Mouse (Mus musculus) liver, adult 2 months (tissue): ENCODE data around the gene Apela.

Experiments
- CTCF ChIP-seq: fragments of 200-500 bp; IDR thresholded peaks from 2 replicates; pipeline ENCODE4 v1.5.1; 2011; ENCODE audit warnings: low read depth, low read length, control low read depth
- POLR2A ChIP-seq: fragments of 200-500 bp; IDR thresholded peaks from 2 replicates; pipeline ENCODE4 v1.6.1; 2011; ENCODE audit warnings: low read length, control low read depth; ENCODE audit not compliant: insufficient read depth; ENCODE audit errors: extremely low read depth

- TF ChIP-seq CTCF (no peak), POLR2A (no peak)
These were observed 6.2 kb downstream of the Apela start for GRCm38 (mm10) chr8:65030735-65031485.
